In genomic region chr4:45409270-45409669, GRCm38 (mm10) we compare ENCODE assay signal across 7 mouse cellular contexts. TPM values are rescaled to one million over a fixed set of nuclear protein-coding genes. Genes with fewer than 3 reads are reported as not detected.
DNase-seq lines count a peak whose midpoint lies in the region; ATAC-seq and TF ChIP-seq lines count a peak whose summit lies in the region.

No protein-coding gene starts in this region.

- H3K4me1 ChIP-seq in hindbrain, postnatal 0 days (ENCODE audit: insufficient read depth, low read length): peaks cover 10% of the 10 kb centered on the region; the same call in 1 of the 2 replicates
- H3K4me1 ChIP-seq in midbrain, embryonic 10.5 days: peaks cover 24% of the 10 kb centered on the region
- no peaks in the 10 kb centered on the region; the same call in 1 of the 2 replicates for H3K4me1 ChIP-seq in spleen, adult 2 months (ENCODE audit: control insufficient read depth, insufficient read depth, insufficient read length)

- no peaks in the 10 kb centered on the region for H3K36me3 ChIP-seq in hindbrain, postnatal 0 days (ENCODE audit: insufficient read depth, low read length)
- peaks cover 9% of the 10 kb centered on the region for H3K36me3 ChIP-seq in midbrain, embryonic 10.5 days
- no peaks in the 10 kb centered on the region for H3K36me3 ChIP-seq in spleen, adult 2 months (ENCODE audit: control insufficient read depth, insufficient read depth, low read length)

- peak overlapping the region; percentile 97 for H3K27ac ChIP-seq in gastrocnemius, adult 2 months
- peak overlapping the region; percentile 86 for H3K27ac ChIP-seq in hindbrain, postnatal 0 days
- H3K27ac ChIP-seq in midbrain, embryonic 10.5 days (replicated peaks): peak overlapping the region; percentile 98
- H3K27ac ChIP-seq in spleen, adult 2 months (ENCODE audit: insufficient read depth, low read length): peak overlapping the region; percentile 89

- peak overlapping the region; percentile 60 for H3K4me2 ChIP-seq in hindbrain, postnatal 0 days (ENCODE audit: low read depth, low read length)

- H3K9ac ChIP-seq in hindbrain, postnatal 0 days (replicated peaks; ENCODE audit: low read length): peak overlapping the region; percentile 87

- intact Hi-C loops in gastrocnemius, adult 2 months (cut with DNase I): loop anchor here (1.0 to 10.0 kb wide), 2 partner anchors 122 to 394 kb away; partner anchors contain the start of genes Polr1e and Zbtb5
- intact Hi-C loops in left cerebral cortex, postnatal 4 days (cut with DNase I): no loop called here

- no peaks in the 10 kb centered on the region for H3K9me3 ChIP-seq in hindbrain, postnatal 0 days (ENCODE audit: low read length)
- H3K9me3 ChIP-seq in midbrain, embryonic 10.5 days (replicated peaks): no peaks in the 10 kb centered on the region

- peak; percentile 8 for ATAC-seq in hindbrain, postnatal 0 days

- peak; percentile 18; the same call in 1 of the 2 replicates for TF ChIP-seq CTCF in gastrocnemius, adult 2 months (IDR thresholded peaks at IDR 0.05)
- TF ChIP-seq CTCF in hindbrain, postnatal 0 days (IDR thresholded peaks at IDR 0.05; ENCODE audit: low read depth): 0 out of 2 replicates have a peak, but pooled peaks have one; percentile 32
- no peak for TF ChIP-seq CTCF in spleen, adult 2 months (IDR thresholded peaks at IDR 0.05; ENCODE audit: extremely low read depth, insufficient read depth, insufficient read length, insufficient replicate concordance)

- H3K27me3 ChIP-seq in hindbrain, postnatal 0 days (ENCODE audit: insufficient read depth, low read length): no peaks in the 10 kb centered on the region
- peaks cover 39% of the 10 kb centered on the region for H3K27me3 ChIP-seq in midbrain, embryonic 10.5 days (ENCODE audit: low read depth, poor library complexity, severe bottlenecking)
- H3K27me3 ChIP-seq in spleen, adult 2 months (ENCODE audit: control insufficient read depth, insufficient read depth, low read length): no peaks in the 10 kb centered on the region

- DNase-seq in adipocyte (ENCODE audit: low spot score): peak; percentile 84
- DNase-seq in cerebellum, postnatal 25 days: peak; percentile 57 to 74
- peak; percentile 84 for DNase-seq in gastrocnemius, adult 2 months
- DNase-seq in hindbrain, postnatal 0 days (ENCODE audit: low spot score): peak; percentile 82
- peak; percentile 41 for DNase-seq in left cerebral cortex, postnatal 4 days
- DNase-seq in midbrain, embryonic 10.5 days (ENCODE audit: low spot score): peak; percentile 60
- DNase-seq in spleen, adult 2 months (ENCODE audit: low read depth in 1 of 2, low spot score in 2 of 2): peak; percentile 87 to 88

- under 1% methylated on average over 10 of the region's 10 CpGs for WGBS in hindbrain, postnatal 0 days
- WGBS in midbrain, embryonic 10.5 days: 1% methylated on average over 10 of the region's 10 CpGs
- WGBS in spleen, adult 2 months: under 1% methylated on average over 10 of the region's 10 CpGs

- peak overlapping the region; percentile 98 for H3K4me3 ChIP-seq in gastrocnemius, adult 2 months
- peak overlapping the region; percentile 89 for H3K4me3 ChIP-seq in hindbrain, postnatal 0 days (ENCODE audit: low read length)
- peak overlapping the region; percentile 98 for H3K4me3 ChIP-seq in midbrain, embryonic 10.5 days
- peak overlapping the region; percentile 94 for H3K4me3 ChIP-seq in spleen, adult 2 months (ENCODE audit: extremely low read depth, insufficient read depth, insufficient read length)

- TF ChIP-seq POLR2A in spleen, adult 2 months (IDR thresholded peaks at IDR 0.05; ENCODE audit: low read depth, low read length): peak; percentile 63

RNA-seq across cellular contexts. Expression of gene Slc25a51, which starts 0.7 kb away (rescaled TPM):
- 10 to 100 TPM; 90.1 to 99.7 TPM for total RNA-seq in gastrocnemius, adult 2 months (2021)
- total RNA-seq in hindbrain, postnatal 0 days (2014; rRNA removed): 137 and 142 TPM in 2 replicates
- polyA plus RNA-seq in hindbrain, postnatal 0 days (2015; fragmentation: Nextera tagmentation; extraction: Ambion mirVana): 60.6 and 64.3 TPM in 2 replicates
- total RNA-seq in left cerebral cortex, postnatal 4 days (2021): 100 to 1,000 TPM; 113 to 116 TPM
- 78.3 and 80.1 TPM in 2 replicates for polyA plus RNA-seq in midbrain, embryonic 10.5 days (2016; fragmentation: Nextera tagmentation; extraction: Ambion mirVana)
- 85.6 and 116 TPM in 2 replicates for polyA plus RNA-seq in spleen, adult 2 months (2012; rRNA removed)

Comparison
In these comparisons a context has a peak if more than half of its experiments do, and no peak if none do; other contexts are left out.
1. Peak in every context shown above with its lines: DNase-seq, ATAC-seq, H3K4me3 ChIP-seq and H3K27ac ChIP-seq.